Mouse (Mus musculus): ENCODE results near the gene Scaf4. TPM values are rescaled to one million over a fixed set of nuclear protein-coding genes. Genes with fewer than 3 reads are reported as not detected.

Scaf4 gene
- polyA plus RNA-seq, 1 experiment from 2014 or later, result 42.8 TPM

- H3K4me1 ChIP-seq (ENCODE audit: insufficient read depth), result no peaks in the 10 kb centered on the region
- 65% methylated on average over 10 of the region's 10 CpGs for WGBS
- peaks cover 9% of the 10 kb centered on the region for H3K27me3 ChIP-seq (ENCODE audit: insufficient read depth, low read length)
- no peak overlapping the region for H3K9ac ChIP-seq
- no peak overlapping the region for H3K27ac ChIP-seq (ENCODE audit: low read depth)
- ATAC-seq (ENCODE audit: insufficient read depth) (no peak), DNase-seq (no peak)
- no peaks in the 10 kb centered on the region for H3K36me3 ChIP-seq (ENCODE audit: insufficient read depth)
- no peak for TF ChIP-seq CTCF (IDR thresholded peaks at IDR 0.05; ENCODE audit: low read depth)
- H3K4me2 ChIP-seq, result no peak overlapping the region
- no peaks in the 10 kb centered on the region for H3K9me3 ChIP-seq (ENCODE audit: low read depth, low read length)
- no peak overlapping the region for H3K4me3 ChIP-seq (ENCODE audit: low read depth, low read length)
Observed at GRCm38 (mm10) chr16:90301706-90302105, 17.4 kb upstream of the Scaf4 start.

- WGBS, result 76% methylated on average over 11 of the region's 11 CpGs
- Histone ChIP-seq H3K9me3 (ENCODE audit: low read depth, low read length) (no peaks in the 10 kb centered on the region), H3K4me2 (no peak overlapping the region), H3K27ac (ENCODE audit: low read depth) (no peak overlapping the region), H3K9ac (no peak overlapping the region), H3K4me1 (ENCODE audit: insufficient read depth) (no peaks in the 10 kb centered on the region), H3K4me3 (ENCODE audit: low read depth, low read length) (no peak overlapping the region), H3K27me3 (ENCODE audit: insufficient read depth, low read length) (peaks cover 9% of the 10 kb centered on the region), H3K36me3 (ENCODE audit: insufficient read depth) (no peaks in the 10 kb centered on the region)
- ATAC-seq (ENCODE audit: insufficient read depth) (no peak), DNase-seq (no peak)
- TF ChIP-seq CTCF (IDR thresholded peaks at IDR 0.05; ENCODE audit: low read depth), result no peak
Observed at GRCm38 (mm10) chr16:90300896-90301295, 16.6 kb upstream of the Scaf4 start.

GRCm38 (mm10) chr16:90299591-90299990 lies 15.3 kb upstream of the Scaf4 start:
- Histone ChIP-seq H3K27ac (ENCODE audit: low read depth) (no peak overlapping the region), H3K27me3 (ENCODE audit: insufficient read depth, low read length) (peaks cover 9% of the 10 kb centered on the region), H3K4me2 (no peak overlapping the region), H3K4me3 (ENCODE audit: low read depth, low read length) (no peak overlapping the region), H3K9me3 (ENCODE audit: low read depth, low read length) (no peaks in the 10 kb centered on the region), H3K4me1 (ENCODE audit: insufficient read depth) (no peaks in the 10 kb centered on the region), H3K36me3 (ENCODE audit: insufficient read depth) (no peaks in the 10 kb centered on the region), H3K9ac (no peak overlapping the region)
- TF ChIP-seq CTCF (IDR thresholded peaks at IDR 0.05; ENCODE audit: low read depth), result no peak
- ATAC-seq (ENCODE audit: insufficient read depth), result no peak
- DNase-seq, result no peak

GRCm38 (mm10) chr16:90298426-90299300 lies 14.4 kb upstream of the Scaf4 start:
- Histone ChIP-seq H3K27ac (ENCODE audit: low read depth) (no peak overlapping the region), H3K9me3 (ENCODE audit: low read depth, low read length) (no peaks in the 10 kb centered on the region), H3K9ac (no peak overlapping the region), H3K4me2 (peak overlapping the region; percentile 31), H3K36me3 (ENCODE audit: insufficient read depth) (no peaks in the 10 kb centered on the region), H3K27me3 (ENCODE audit: insufficient read depth, low read length) (peaks cover 9% of the 10 kb centered on the region), H3K4me3 (ENCODE audit: low read depth, low read length) (no peak overlapping the region), H3K4me1 (ENCODE audit: insufficient read depth) (no peaks in the 10 kb centered on the region)
- ATAC-seq (ENCODE audit: insufficient read depth), result no peak
- no peak for DNase-seq
- WGBS, result 11% methylated on average over 21 of the region's 21 CpGs
- no peak for TF ChIP-seq CTCF (IDR thresholded peaks at IDR 0.05; ENCODE audit: low read depth)

- H3K27me3 ChIP-seq (ENCODE audit: insufficient read depth, low read length), result peaks cover 9% of the 10 kb centered on the region
- H3K4me3 ChIP-seq (ENCODE audit: low read depth, low read length), result no peak overlapping the region
- H3K4me1 ChIP-seq (ENCODE audit: insufficient read depth), result no peaks in the 10 kb centered on the region
- no peak for ATAC-seq (ENCODE audit: insufficient read depth)
- DNase-seq, result peak; percentile 16
- no peaks in the 10 kb centered on the region for H3K36me3 ChIP-seq (ENCODE audit: insufficient read depth)
- no peak overlapping the region for H3K27ac ChIP-seq (ENCODE audit: low read depth)
- 22% methylated on average over 20 of the region's 22 CpGs for whole genome bisulfite sequencing
- H3K9me3 ChIP-seq (ENCODE audit: low read depth, low read length), result no peaks in the 10 kb centered on the region
- peak overlapping the region; percentile 31 for H3K4me2 ChIP-seq
- no peak for TF ChIP-seq CTCF (IDR thresholded peaks at IDR 0.05; ENCODE audit: low read depth)
- no peak overlapping the region for H3K9ac ChIP-seq
Observed at GRCm38 (mm10) chr16:90297479-90298425, 13.4 kb upstream of the Scaf4 start.

GRCm38 (mm10) chr16:90291675-90292074 lies 7.4 kb upstream of the Scaf4 start:
- H3K27me3 ChIP-seq (ENCODE audit: insufficient read depth, low read length), result no peaks in the 10 kb centered on the region
- H3K4me2 ChIP-seq, result peak overlapping the region; percentile 6
- no peak overlapping the region for H3K4me3 ChIP-seq (ENCODE audit: low read depth, low read length)
- no peak overlapping the region for H3K27ac ChIP-seq (ENCODE audit: low read depth)
- ATAC-seq (ENCODE audit: insufficient read depth), result no peak
- H3K4me1 ChIP-seq (ENCODE audit: insufficient read depth), result no peaks in the 10 kb centered on the region
- no peak for TF ChIP-seq CTCF (IDR thresholded peaks at IDR 0.05; ENCODE audit: low read depth)
- WGBS, result 20% methylated on average over 6 of the region's 6 CpGs
- peak; percentile 31 for DNase-seq
- H3K36me3 ChIP-seq (ENCODE audit: insufficient read depth), result no peaks in the 10 kb centered on the region
- no peak overlapping the region for H3K9ac ChIP-seq
- H3K9me3 ChIP-seq (ENCODE audit: low read depth, low read length), result no peaks in the 10 kb centered on the region

- Histone ChIP-seq H3K27me3 (ENCODE audit: insufficient read depth, low read length) (no peaks in the 10 kb centered on the region), H3K9me3 (ENCODE audit: low read depth, low read length) (no peaks in the 10 kb centered on the region), H3K36me3 (ENCODE audit: insufficient read depth) (no peaks in the 10 kb centered on the region), H3K4me2 (peak overlapping the region; percentile 6), H3K9ac (no peak overlapping the region), H3K4me1 (ENCODE audit: insufficient read depth) (no peaks in the 10 kb centered on the region), H3K27ac (ENCODE audit: low read depth) (no peak overlapping the region), H3K4me3 (ENCODE audit: low read depth, low read length) (no peak overlapping the region)
- WGBS, result 42% methylated on average over 9 of the region's 9 CpGs
- TF ChIP-seq CTCF (IDR thresholded peaks at IDR 0.05; ENCODE audit: low read depth), result no peak
- ATAC-seq (ENCODE audit: insufficient read depth) (0 out of 2 replicates have a peak, but pooled peaks have one; percentile 12), DNase-seq (peak; percentile 21)
Observed at GRCm38 (mm10) chr16:90290962-90291361, 6.7 kb upstream of the Scaf4 start.
